Mouse (Mus musculus): ENCODE results near the gene Ubxn11. TPM values are rescaled to one million over a fixed set of nuclear protein-coding genes. Genes with fewer than 3 reads are reported as not detected.

The Ubxn11 gene
- total and polyA plus RNA-seq, 3 experiments: 5.4 to 11.9 TPM; not detected in 1

GRCm38 (mm10) chr4:134129482-134129881 lies 27.1 kb downstream of the Ubxn11 start:
- peak; percentile 55 for DNase-seq (ENCODE audit: low read depth, low spot score)
- peak overlapping the region; percentile 88 for H3K9ac ChIP-seq (ENCODE audit: control insufficient read depth, low read depth, low read length, poor library complexity, severe bottlenecking)
- H3K4me1 ChIP-seq (ENCODE audit: control insufficient read depth in 1 of 2, insufficient read depth in 2 of 2, low read length in 2 of 2): peaks cover 9 to 35% of the 10 kb centered on the region in 2 experiments
- TF ChIP-seq EP300 (IDR thresholded peaks at IDR 0.05; ENCODE audit: low read depth in 1 of 2, low read length in 2 of 2): peak in 1 of 2 experiments; percentile 36; a peak in 2 of 4 replicates
- TF ChIP-seq TBP (IDR thresholded peaks at IDR 0.05; ENCODE audit: low read depth, low read length): peak; percentile 56; the same call in 1 of the 2 replicates
- no peak for TF ChIP-seq SIN3A (IDR thresholded peaks at IDR 0.05; ENCODE audit: low read length)
- 0 out of 2 replicates have a peak, but pooled peaks have one; percentile 11 for TF ChIP-seq NRF1 (IDR thresholded peaks at IDR 0.05; ENCODE audit: insufficient read depth, low read depth, low read length, poor library complexity, severe bottlenecking)
- peak overlapping the region; percentile 82 to 83 for H3K4me3 ChIP-seq (ENCODE audit: control insufficient read depth in 1 of 2, insufficient read depth in 1 of 2, low read depth in 2 of 2, low read length in 2 of 2)
- peak overlapping the region; percentile 78 for H3K27ac ChIP-seq (ENCODE audit: control insufficient read depth, low read depth, low read length)
- H3K27me3 ChIP-seq (ENCODE audit: control insufficient read depth in 1 of 2, insufficient read depth in 2 of 2, low read length in 2 of 2): no peaks in the 10 kb centered on the region
- H3K79me2 ChIP-seq (ENCODE audit: control insufficient read depth, insufficient read depth, low read length, poor library complexity): peaks cover 15% of the 10 kb centered on the region
- H3K36me3 ChIP-seq (ENCODE audit: control insufficient read depth in 1 of 2, insufficient read depth in 2 of 2, low read length in 2 of 2): peaks cover 1 to 27% of the 10 kb centered on the region in 2 experiments; a peak in 2 of 4 replicates
- H3K9me3 ChIP-seq (replicated peaks; ENCODE audit: insufficient read depth, low read length): no peaks in the 10 kb centered on the region

GRCm38 (mm10) chr4:134132117-134132516 lies 29.7 kb downstream of the Ubxn11 start:
- H3K27ac ChIP-seq (ENCODE audit: control insufficient read depth, low read depth, low read length): no peak overlapping the region
- DNase-seq (ENCODE audit: low read depth, low spot score): no peak
- H3K27me3 ChIP-seq (ENCODE audit: control insufficient read depth in 1 of 2, insufficient read depth in 2 of 2, low read length in 2 of 2): no peaks in the 10 kb centered on the region
- H3K4me1 ChIP-seq (ENCODE audit: control insufficient read depth in 1 of 2, insufficient read depth in 2 of 2, low read length in 2 of 2): peaks cover 15 to 36% of the 10 kb centered on the region in 2 experiments
- peaks cover 1 to 30% of the 10 kb centered on the region in 2 experiments; a peak in 3 of 4 replicates for H3K36me3 ChIP-seq (ENCODE audit: control insufficient read depth in 1 of 2, insufficient read depth in 2 of 2, low read length in 2 of 2)
- TF ChIP-seq JUND (IDR thresholded peaks at IDR 0.05; ENCODE audit: low read depth, low read length) (no peak), KAT2A (conservative IDR thresholded peaks at IDR 0.05; ENCODE audit: low read depth, low read length) (no peak), SIN3A (IDR thresholded peaks at IDR 0.05; ENCODE audit: low read length) (no peak), ZC3H11A (IDR thresholded peaks at IDR 0.05; ENCODE audit: low read depth, low read length) (no peak)
- no peaks in the 10 kb centered on the region for H3K9me3 ChIP-seq (replicated peaks; ENCODE audit: insufficient read depth, low read length)
- no peak overlapping the region for H3K9ac ChIP-seq (ENCODE audit: control insufficient read depth, low read depth, low read length, poor library complexity, severe bottlenecking)
- H3K4me3 ChIP-seq (ENCODE audit: control insufficient read depth in 1 of 2, insufficient read depth in 1 of 2, low read depth in 2 of 2, low read length in 2 of 2): no peak overlapping the region
- H3K79me2 ChIP-seq (ENCODE audit: control insufficient read depth, insufficient read depth, low read length, poor library complexity): peaks cover 15% of the 10 kb centered on the region

- Histone ChIP-seq H3K27me3 (ENCODE audit: control insufficient read depth in 1 of 2, insufficient read depth in 2 of 2, low read length in 2 of 2) (no peaks in the 10 kb centered on the region), H3K27ac (ENCODE audit: control insufficient read depth, low read depth, low read length) (no peak overlapping the region), H3K9me3 (replicated peaks; ENCODE audit: insufficient read depth, low read length) (no peaks in the 10 kb centered on the region), H3K9ac (ENCODE audit: control insufficient read depth, low read depth, low read length, poor library complexity, severe bottlenecking) (no peak overlapping the region), H3K4me3 (ENCODE audit: control insufficient read depth in 1 of 2, insufficient read depth in 1 of 2, low read depth in 2 of 2, low read length in 2 of 2) (no peak overlapping the region), H3K79me2 (ENCODE audit: control insufficient read depth, insufficient read depth, low read length, poor library complexity) (peaks cover 11% of the 10 kb centered on the region), H3K36me3 (ENCODE audit: control insufficient read depth in 1 of 2, insufficient read depth in 2 of 2, low read length in 2 of 2) (peaks cover 1 to 32% of the 10 kb centered on the region in 2 experiments; a peak in 3 of 4 replicates), H3K4me1 (ENCODE audit: control insufficient read depth in 1 of 2, insufficient read depth in 2 of 2, low read length in 2 of 2) (peaks cover 16 to 36% of the 10 kb centered on the region in 2 experiments)
- TF ChIP-seq RCOR1 (IDR thresholded peaks at IDR 0.05; ENCODE audit: low read depth, low read length) (peak; percentile 69), MXI1 (IDR thresholded peaks at IDR 0.05; ENCODE audit: low read depth, low read length) (no peak), USF1 (IDR thresholded peaks at IDR 0.05; ENCODE audit: low read depth, low read length) (no peak), SMC3 (IDR thresholded peaks at IDR 0.05; ENCODE audit: low read depth, low read length) (no peak), UBTF (IDR thresholded peaks at IDR 0.05; ENCODE audit: borderline replicate concordance, insufficient read depth, low read depth, low read length) (no peak), GATA1 (IDR thresholded peaks at IDR 0.05; ENCODE audit: low read depth, low read length) (peak; percentile 26; the same call in 1 of the 2 replicates), MYC (IDR thresholded peaks at IDR 0.05; ENCODE audit: low read depth, low read length) (no peak), ELF1 (IDR thresholded peaks at IDR 0.05; ENCODE audit: low read depth, low read length) (no peak), CHD1 (IDR thresholded peaks at IDR 0.05; ENCODE audit: low read depth, low read length) (no peak), EP300 (IDR thresholded peaks at IDR 0.05; ENCODE audit: low read depth in 1 of 2, low read length in 2 of 2) (peak in 1 of 2 experiments; percentile 20; a peak in 1 of 4 replicates), POLR2A (IDR thresholded peaks at IDR 0.05; ENCODE audit: control insufficient read depth in 1 of 2, insufficient read depth in 1 of 2, low read depth in 1 of 2, low read length in 2 of 2, poor library complexity in 1 of 2) (no peak), MAX (IDR thresholded peaks at IDR 0.05; ENCODE audit: low read length) (no peak)
- DNase-seq (ENCODE audit: low read depth, low spot score): no peak
These were observed 30.2 kb downstream of the Ubxn11 start for GRCm38 (mm10) chr4:134132519-134133095.

Measured in MEL (cell line).